Mouse (Mus musculus) T-cell, adult 66 days (primary cell): ENCODE data around the gene Angel2. TPM values are rescaled to one million over a fixed set of nuclear protein-coding genes. Genes with fewer than 3 reads are reported as not detected.

ENCODE experiments used
- total RNA-seq, 2 experiments: library from RNA; stranded (reverse); gene quantifications; 3 replicates in 1 of 2; 4 replicates in 1 of 2; pipeline ENCODE4 v1.2.4; 2023

Gene Angel2
- total RNA-seq, result 10 to 100 TPM; 59.7 to 72.3 TPM

DNA sequence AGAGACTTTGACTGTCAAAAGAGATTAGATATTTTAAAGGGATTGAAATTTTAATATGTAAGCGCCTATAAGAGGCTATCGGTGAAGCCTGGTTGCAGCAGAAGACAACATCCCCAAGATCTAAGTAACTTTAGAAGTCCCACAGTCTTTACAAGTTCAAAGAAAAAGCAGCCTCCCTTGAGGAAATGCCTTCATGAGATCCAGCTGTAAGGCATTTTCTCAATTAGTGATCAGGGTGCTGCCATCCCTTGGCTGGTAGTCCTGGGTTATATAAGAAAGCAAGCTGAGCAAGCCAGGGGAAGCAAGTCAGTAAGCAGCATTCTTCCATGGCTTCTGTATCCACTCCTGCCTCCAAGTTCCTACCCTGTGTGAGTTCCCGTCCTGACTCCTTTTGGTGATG is at the start of gene Angel2:
Gene Angel2, plus strand, starts transcription at position 301 of the 400 bp plus-strand sequence.

DNA sequence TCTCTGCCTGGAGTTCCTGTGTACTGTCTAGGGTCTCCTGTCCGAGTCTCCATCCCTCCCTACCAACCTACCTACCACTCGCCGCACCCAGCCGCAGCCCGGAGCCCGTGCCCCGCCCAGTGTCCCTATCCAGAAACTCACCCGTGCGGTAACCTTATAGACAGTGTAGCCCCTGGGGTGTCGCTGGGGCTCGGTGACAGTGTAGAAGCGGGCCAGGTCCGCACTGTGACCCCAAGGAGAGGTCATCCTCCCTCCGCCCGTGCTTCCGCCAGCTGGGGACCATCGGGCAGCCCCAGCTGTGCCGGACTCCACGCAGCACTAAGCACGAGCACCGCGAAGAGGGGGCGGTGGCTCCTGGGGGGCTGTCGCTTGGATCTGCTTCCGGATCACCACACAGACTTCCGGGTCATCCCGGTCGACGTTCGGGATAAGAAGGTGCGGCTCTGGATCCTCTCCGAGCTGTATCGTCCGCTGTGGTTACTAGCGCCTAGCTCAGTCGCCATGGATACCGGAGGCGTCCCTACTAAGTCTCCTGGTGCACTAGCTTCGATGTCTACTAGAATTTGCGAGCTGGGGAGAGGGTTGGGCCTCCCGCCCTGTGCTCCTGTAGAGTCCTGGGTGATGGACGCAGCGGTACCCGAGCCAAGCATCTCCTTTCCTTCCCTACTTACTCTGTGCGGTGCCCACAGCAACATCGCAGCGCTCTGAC is 13.3 kb upstream of the Angel2 start, which contains the start of gene Rps6kc1:
Gene Rps6kc1, minus strand, starts transcription at position 356 of the 709 bp plus-strand sequence.

DNA sequence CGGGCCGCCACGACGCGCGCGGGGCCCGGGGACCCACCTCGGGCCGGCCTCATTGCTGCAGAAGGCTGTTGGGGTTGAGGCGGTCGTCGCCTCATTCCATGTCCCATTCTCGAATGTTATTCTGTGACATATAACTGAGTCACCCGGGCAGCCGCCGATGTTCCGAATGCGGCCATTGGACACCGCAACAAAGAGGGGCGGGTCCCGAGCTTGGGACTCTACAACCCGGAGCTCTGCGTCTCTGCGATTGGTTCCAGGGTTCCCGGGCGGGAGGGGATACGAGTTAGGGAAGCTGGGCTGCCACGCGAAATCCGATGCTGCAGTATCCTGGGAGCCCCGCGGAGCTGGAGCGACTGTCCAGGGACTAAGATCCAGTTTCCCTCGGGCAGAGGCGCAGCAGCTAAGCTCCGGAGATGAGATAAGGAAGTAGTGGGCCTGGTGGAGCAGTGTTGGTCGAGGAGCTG is 54.2 kb downstream of the Angel2 start, which contains the start of gene Vash2:
Gene Vash2, minus strand, starts transcription at position 197 of the 464 bp plus-strand sequence.

Other genes with a start within 250 kb of the Angel2 start
- gene Rps6kc1, start 13.3 kb upstream of the Angel2 start, total RNA-seq, result 10 to 100 TPM; 21.1 TPM
- gene Vash2, start 54.2 kb downstream of the Angel2 start, total RNA-seq, result not detected
- 10 to 100 TPM; 26.9 to 32.4 TPM for gene Flvcr1, start 101.0 kb downstream of the Angel2 start, total RNA-seq
- gene Spata45, start 111.5 kb downstream of the Angel2 start, total RNA-seq, result not detected
- 10 to 100 TPM; 10.0 to 10.1 TPM for gene Tatdn3, start 137.8 kb downstream of the Angel2 start, total RNA-seq
- gene Nsl1, start 137.9 kb downstream of the Angel2 start, total RNA-seq, result 1 to 10 TPM; 1.3 to 3.0 TPM
- not detected for gene Batf3, start 172.7 kb downstream of the Angel2 start, total RNA-seq
- not detected for gene Fam71a, start 239.7 kb downstream of the Angel2 start, total RNA-seq